ENCODE assay signal across 20 mouse cellular contexts in the genomic region with DNA sequence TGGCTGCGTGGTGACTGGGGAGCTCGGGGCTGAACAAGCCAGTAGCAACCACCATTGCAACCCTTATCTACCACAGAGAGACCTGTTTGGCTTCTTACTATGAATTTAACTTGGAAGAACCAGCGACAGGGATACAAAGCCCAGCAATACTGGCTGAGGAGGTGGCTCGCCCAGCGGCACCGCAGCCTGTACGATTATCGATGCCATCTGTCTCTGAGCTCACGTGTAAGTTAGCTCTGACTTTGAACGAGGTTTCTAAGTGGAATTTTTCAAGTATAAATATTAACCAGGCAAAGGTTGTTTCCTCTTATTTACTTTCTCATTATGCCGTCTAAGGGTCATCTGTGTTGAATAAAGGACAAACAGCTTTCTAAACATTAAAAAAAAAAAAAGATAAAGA. TPM values are rescaled to one million over a fixed set of nuclear protein-coding genes. Genes with fewer than 3 reads are reported as not detected.
A peak's percentile ranks its signal among the peaks of the same experiment; 100 is the strongest.
DNase-seq lines count a peak whose midpoint lies in the region; ATAC-seq and TF ChIP-seq lines count a peak whose summit lies in the region.
"Had no signal": no experiment of that assay in that cellular context is flagged by ENCODE, and none has a peak within 500 bp of the region (broad histone marks: within the 10 kb centered on the region; RNA-seq: fewer than 3 reads in every experiment).

No protein-coding gene starts in this region.

- TF ChIP-seq EP300 in liver, postnatal 0 days (IDR thresholded peaks at IDR 0.05; ENCODE audit: low read depth), result no peak

- H3K27me3 ChIP-seq in kidney, adult 2 months (replicated peaks; ENCODE audit: control insufficient read depth, insufficient read depth, low read length), result no peaks in the 10 kb centered on the region
- H3K27me3 ChIP-seq in kidney, embryonic 15.5 days, result no peaks in the 10 kb centered on the region
- no peaks in the 10 kb centered on the region for H3K27me3 ChIP-seq in intestine, embryonic 16.5 days (replicated peaks; ENCODE audit: control insufficient read depth, insufficient read depth, low read length)
- no peaks in the 10 kb centered on the region for H3K27me3 ChIP-seq in liver, postnatal 0 days (ENCODE audit: insufficient read depth, low read length)
- H3K27me3 ChIP-seq: embryonic facial prominence, embryonic 15.5 days; forebrain, embryonic 12.5 days had no signal

- DNase-seq in kidney, adult 2 months, result peak; percentile 75
- DNase-seq in kidney, postnatal 14 days, result peak; percentile 44
- no peak for DNase-seq in liver, postnatal 0 days
- no peak for DNase-seq in lung, adult 18-20 months
- DNase-seq in heart, adult 9 months (ENCODE audit: low spot score in 2 of 2), result no peak
- DNase-seq: adrenal gland, postnatal 36 days; cerebellum, adult 2 months; cerebellum, postnatal 25 days; forebrain, postnatal 0 days; left cerebral cortex, postnatal 4 days; lung, embryonic 14.5 days; lung, postnatal 14 days; midbrain, embryonic 14.5 days had no signal

- no peak overlapping the region for H3K9ac ChIP-seq in kidney, embryonic 15.5 days
- H3K9ac ChIP-seq in intestine, embryonic 16.5 days (ENCODE audit: low read depth, low read length), result no peak overlapping the region
- no peak overlapping the region for H3K9ac ChIP-seq in liver, postnatal 0 days (replicated peaks)
- H3K9ac ChIP-seq: embryonic facial prominence, embryonic 15.5 days; forebrain, embryonic 12.5 days; forebrain, postnatal 0 days; lung, embryonic 14.5 days had no signal

- no peak for ATAC-seq in kidney, embryonic 15.5 days (replicated peaks; ENCODE audit: low FRiP score)
- peak; percentile 51 for ATAC-seq in intestine, embryonic 16.5 days
- peak; percentile 73 for ATAC-seq in liver, postnatal 0 days
- ATAC-seq: CD4-positive, CD25-positive, alpha-beta regulatory T cell, adult 4 months; forebrain, postnatal 0 days; hindbrain, embryonic 16.5 days had no signal

- no peaks in the 10 kb centered on the region for H3K9me3 ChIP-seq in kidney, embryonic 15.5 days (replicated peaks)
- H3K9me3 ChIP-seq in intestine, embryonic 16.5 days (ENCODE audit: control insufficient read depth, low read length), result no peaks in the 10 kb centered on the region
- no peaks in the 10 kb centered on the region for H3K9me3 ChIP-seq in liver, postnatal 0 days (ENCODE audit: low read length)
- H3K9me3 ChIP-seq: embryonic facial prominence, embryonic 10.5 days; embryonic facial prominence, embryonic 15.5 days; forebrain, embryonic 12.5 days had no signal

- H3K4me3 ChIP-seq in kidney, adult 2 months (ENCODE audit: insufficient read depth, low read depth, low read length), result no peak overlapping the region
- H3K4me3 ChIP-seq in kidney, embryonic 15.5 days (replicated peaks), result no peak overlapping the region
- no peak overlapping the region for H3K4me3 ChIP-seq in intestine, embryonic 16.5 days (ENCODE audit: low read length)
- H3K4me3 ChIP-seq in liver, postnatal 0 days (ENCODE audit: low read depth, low read length), result no peak overlapping the region
- H3K4me3 ChIP-seq: embryonic facial prominence, embryonic 10.5 days; embryonic facial prominence, embryonic 15.5 days; forebrain, embryonic 12.5 days had no signal

- no peak overlapping the region for H3K4me2 ChIP-seq in kidney, embryonic 15.5 days
- H3K4me2 ChIP-seq in intestine, embryonic 16.5 days (ENCODE audit: low read depth, low read length), result no peak overlapping the region
- H3K4me2 ChIP-seq in liver, postnatal 0 days (ENCODE audit: low read depth, low read length), result peak overlapping the region; percentile 30; the same call in 1 of the 2 replicates
- H3K4me2 ChIP-seq: embryonic facial prominence, embryonic 15.5 days; forebrain, embryonic 12.5 days; lung, embryonic 14.5 days had no signal

- no peak for TF ChIP-seq POLR2A in kidney, adult 2 months (IDR thresholded peaks at IDR 0.05; ENCODE audit: low read depth, low read length)

- WGBS in kidney, adult 2 months, result 38% methylated on average over 11 of the region's 11 CpGs
- 80% methylated on average over 11 of the region's 11 CpGs for WGBS in kidney, embryonic 15.5 days
- 50% methylated on average over 11 of the region's 11 CpGs for WGBS in intestine, embryonic 16.5 days
- 68% methylated on average over 11 of the region's 11 CpGs for WGBS in liver, postnatal 0 days (ENCODE audit: insufficient replicate concordance)

- H3K36me3 ChIP-seq in kidney, adult 2 months (ENCODE audit: control insufficient read depth, insufficient read depth, low read length), result peaks cover 2% of the 10 kb centered on the region; the same call in 1 of the 2 replicates
- H3K36me3 ChIP-seq in kidney, embryonic 15.5 days, result peaks cover 32% of the 10 kb centered on the region
- H3K36me3 ChIP-seq in intestine, embryonic 16.5 days (ENCODE audit: control insufficient read depth, insufficient read depth, low read length), result peaks cover 13% of the 10 kb centered on the region
- peaks cover 14% of the 10 kb centered on the region for H3K36me3 ChIP-seq in liver, postnatal 0 days (replicated peaks; ENCODE audit: insufficient read depth, low read length)
- H3K36me3 ChIP-seq: forebrain, embryonic 12.5 days had no signal

- TF ChIP-seq CTCF in kidney, adult 2 months (conservative IDR thresholded peaks at IDR 0.05; ENCODE audit: insufficient read depth, insufficient read length, low read depth, low read length), result no peak
- no peak for TF ChIP-seq CTCF in liver, postnatal 0 days (IDR thresholded peaks at IDR 0.05; ENCODE audit: low read depth)

- peak overlapping the region; percentile 76 for H3K27ac ChIP-seq in kidney, adult 2 months (ENCODE audit: insufficient read depth, low read depth, low read length)
- no peak overlapping the region for H3K27ac ChIP-seq in kidney, embryonic 15.5 days
- H3K27ac ChIP-seq in intestine, embryonic 16.5 days (ENCODE audit: low read length), result no peak overlapping the region; the same call in 1 of the 2 replicates
- H3K27ac ChIP-seq in liver, postnatal 0 days (ENCODE audit: low read depth), result no peak overlapping the region
- H3K27ac ChIP-seq: embryonic facial prominence, embryonic 10.5 days; embryonic facial prominence, embryonic 15.5 days; forebrain, embryonic 12.5 days had no signal

- H3K4me1 ChIP-seq in kidney, adult 2 months (ENCODE audit: control insufficient read depth, insufficient read depth, low read length), result peaks cover 10% of the 10 kb centered on the region; the same call in 1 of the 2 replicates
- peaks cover 21% of the 10 kb centered on the region for H3K4me1 ChIP-seq in kidney, embryonic 15.5 days
- H3K4me1 ChIP-seq in intestine, embryonic 16.5 days (ENCODE audit: control insufficient read depth, insufficient read depth, low read length), result peaks cover 4% of the 10 kb centered on the region; the same call in 1 of the 2 replicates
- H3K4me1 ChIP-seq in liver, postnatal 0 days (ENCODE audit: insufficient read depth), result no peaks in the 10 kb centered on the region
- H3K4me1 ChIP-seq: embryonic facial prominence, embryonic 15.5 days had no signal

RNA-seq across cellular contexts. Expression of gene Mtif3, which starts 53.9 kb away (rescaled TPM):
- polyA plus RNA-seq in kidney, adult 2 months (2012; rRNA removed), result 23.2 and 27.7 TPM in 2 replicates
- 24.8 and 25.0 TPM in 2 replicates for polyA plus RNA-seq in kidney, embryonic 15.5 days (2015; fragmentation: Nextera tagmentation; extraction: Ambion mirVana)
- polyA plus RNA-seq in intestine, embryonic 16.5 days (2015; fragmentation: Nextera tagmentation; extraction: Ambion mirVana), result 28.8 and 31.1 TPM in 2 replicates
- polyA plus RNA-seq in liver, postnatal 0 days (2015; fragmentation: Nextera tagmentation; extraction: Ambion mirVana), result 12.5 and 12.7 TPM in 2 replicates

RNA-seq across cellular contexts. Expression of gene Lnx2, which starts 58.9 kb away (rescaled TPM):
- 24.1 TPM in 2 replicates for polyA plus RNA-seq in kidney, adult 2 months (2012; rRNA removed)
- polyA plus RNA-seq in kidney, embryonic 15.5 days (2015; fragmentation: Nextera tagmentation; extraction: Ambion mirVana), result 14.6 and 15.4 TPM in 2 replicates
- 15.2 and 16.6 TPM in 2 replicates for polyA plus RNA-seq in intestine, embryonic 16.5 days (2015; fragmentation: Nextera tagmentation; extraction: Ambion mirVana)
- polyA plus RNA-seq in liver, postnatal 0 days (2015; fragmentation: Nextera tagmentation; extraction: Ambion mirVana), result 5.4 and 6.9 TPM in 2 replicates

RNA-seq across cellular contexts. Expression of gene Polr1d, which starts 59.3 kb away (rescaled TPM):
- 44.8 and 55.9 TPM in 2 replicates for polyA plus RNA-seq in kidney, adult 2 months (2012; rRNA removed)
- polyA plus RNA-seq in kidney, embryonic 15.5 days (2015; fragmentation: Nextera tagmentation; extraction: Ambion mirVana), result 139 and 154 TPM in 2 replicates
- 136 and 151 TPM in 2 replicates for polyA plus RNA-seq in intestine, embryonic 16.5 days (2015; fragmentation: Nextera tagmentation; extraction: Ambion mirVana)
- polyA plus RNA-seq in liver, postnatal 0 days (2015; fragmentation: Nextera tagmentation; extraction: Ambion mirVana), result 72.2 and 72.9 TPM in 2 replicates

Comparison
In these comparisons a context has a peak if more than half of its experiments do, and no peak if none do; other contexts are left out.
1. DNase-seq: peak in kidney, adult 2 months (single experiment) and kidney, postnatal 14 days (single experiment); none in liver, postnatal 0 days (single experiment), lung, adult 18-20 months (0 of 2) and heart, adult 9 months (0 of 2).